Mouse (Mus musculus): ENCODE data around the gene Lgals1.

- TF ChIP-seq CTCF (IDR thresholded peaks at IDR 0.05; ENCODE audit: low read depth) (no peak), EP300 (optimal IDR thresholded peaks at IDR 0.05) (no peak)
Measured at GRCm38 (mm10) chr15:78928539-78928938, 2.0 kb downstream of the Lgals1 start.

Data from stomach, postnatal 0 days (tissue).